Mouse (Mus musculus) frontal cortex, postnatal 25 days (tissue): ENCODE measurements around the gene Tnfrsf23.
"Not testable (repeated sequence)": the region's sequence is repeated elsewhere in the genome, so short reads cannot be mapped to it uniquely, and the experiment has no call there.

Experiments used
- DNase-seq, 2 experiments: peaks; one replicate each; pipeline ENCODE4 v3.0.0; 2022; ENCODE audit warnings: low spot score in 2 of 2

The Tnfrsf23 gene

DNA sequence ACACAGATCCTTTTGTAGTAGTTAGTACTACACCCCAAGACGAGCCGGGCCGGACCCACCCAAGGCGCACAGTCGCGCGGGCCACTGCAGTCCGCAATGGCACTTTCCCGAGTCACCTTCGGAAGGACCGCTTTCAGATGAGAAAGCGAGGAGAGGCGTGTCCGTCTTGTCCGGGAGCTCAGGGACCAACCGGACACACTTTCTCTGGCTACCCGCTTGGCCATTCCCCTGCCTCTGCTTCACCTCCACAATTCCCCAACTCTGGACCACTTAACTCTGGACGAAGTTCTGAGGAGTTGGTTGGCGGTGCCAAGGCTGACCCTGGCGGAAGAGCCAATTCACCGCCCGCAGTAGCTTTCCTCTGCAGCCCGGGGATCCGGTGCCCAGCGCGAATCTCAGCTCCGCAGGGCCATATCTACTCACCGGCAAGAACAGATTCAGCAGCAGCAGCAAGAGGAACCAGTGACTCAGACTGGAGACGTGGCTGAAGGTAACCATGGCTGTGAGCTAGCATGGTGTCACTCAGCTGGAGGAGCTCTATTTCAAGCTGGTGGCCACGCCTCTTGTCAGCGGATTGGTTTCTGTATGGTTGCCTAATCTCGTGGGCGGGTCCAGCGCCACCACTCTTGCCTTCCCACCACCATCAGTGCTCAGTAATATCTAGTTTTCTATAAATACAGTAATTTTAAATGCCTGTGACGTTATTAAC lies at the start of gene Tnfrsf23:
Tnfrsf23 (minus strand) TSS at position 514 of the 709 bp plus-strand sequence.
- DNase-seq, result peak; percentile 32 to 56

DNA sequence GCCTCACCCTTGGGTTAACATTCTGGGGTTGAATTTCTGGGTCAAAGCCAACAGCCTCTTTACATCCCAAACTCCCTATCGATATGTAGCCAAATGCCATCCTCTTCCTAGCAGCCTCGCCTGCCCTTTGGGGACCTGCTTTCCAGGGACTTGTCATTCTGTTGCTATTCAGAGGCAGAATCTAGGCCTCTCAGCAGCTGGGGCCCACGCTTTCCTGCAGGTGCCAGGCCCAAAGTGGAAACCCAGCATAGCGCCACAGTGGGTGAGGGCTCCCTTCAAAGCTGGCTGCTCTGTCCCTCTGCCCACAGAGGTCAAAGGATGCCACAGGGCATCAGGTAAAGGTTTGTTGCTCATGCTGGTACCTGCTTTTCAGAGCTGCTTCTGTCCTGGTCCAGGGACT lies 48.1 kb upstream of the Tnfrsf23 start:
- DNase-seq, result no peak

- no peak for DNase-seq
Measured at GRCm38 (mm10) chr7:143729886-143730285, 44.2 kb upstream of the Tnfrsf23 start.

- DNase-seq, result no peak
Measured at GRCm38 (mm10) chr7:143726396-143726795, 40.7 kb upstream of the Tnfrsf23 start.

DNA sequence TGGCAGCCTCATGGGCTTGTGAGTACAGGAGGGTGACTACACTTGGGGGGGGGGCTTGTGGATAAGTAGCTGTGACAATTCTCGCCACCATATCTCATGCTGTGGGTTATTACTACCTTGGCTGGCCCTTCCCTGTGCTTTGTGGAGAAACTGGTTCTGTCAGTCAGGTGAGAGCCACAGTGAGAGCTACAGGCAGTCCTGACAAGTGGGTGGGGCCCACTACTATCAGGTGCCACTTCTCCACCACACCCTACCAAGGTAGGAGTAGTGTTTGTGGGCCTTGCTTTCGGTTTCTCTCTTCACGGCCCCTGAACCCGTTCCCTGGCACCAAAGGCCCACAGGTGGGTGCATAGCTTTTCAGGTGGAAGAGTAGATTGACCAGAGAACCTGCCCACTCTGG lies 38.2 kb upstream of the Tnfrsf23 start:
- DNase-seq, result no peak

GRCm38 (mm10) chr7:143722646-143723045 lies 37.0 kb upstream of the Tnfrsf23 start:
- DNase-seq, result no peak

DNA sequence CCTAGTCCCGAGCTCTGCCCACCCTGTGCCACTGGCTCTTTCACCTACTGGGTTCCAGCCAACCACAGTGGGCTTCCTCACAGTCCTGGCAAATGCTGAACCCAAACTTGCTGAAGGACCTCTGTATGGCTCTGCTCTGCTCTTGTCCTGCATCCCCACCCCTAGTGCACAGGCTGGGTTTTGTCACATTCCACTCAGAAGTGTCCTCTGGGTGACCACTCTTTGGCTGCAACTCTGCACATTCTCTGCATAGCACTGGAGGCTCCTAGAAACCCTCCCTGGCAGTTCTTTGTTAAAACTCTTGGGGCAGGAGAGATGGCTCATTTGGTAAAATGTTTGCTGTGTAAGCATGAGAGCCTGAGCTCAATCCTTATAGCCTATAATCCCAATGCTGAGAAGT lies 32.1 kb upstream of the Tnfrsf23 start:
- DNase-seq, result no peak

GRCm38 (mm10) chr7:143713421-143713820 lies 27.7 kb upstream of the Tnfrsf23 start:
- no peak for DNase-seq

GRCm38 (mm10) chr7:143712771-143713348 lies 27.2 kb upstream of the Tnfrsf23 start:
- DNase-seq, result no peak

DNA sequence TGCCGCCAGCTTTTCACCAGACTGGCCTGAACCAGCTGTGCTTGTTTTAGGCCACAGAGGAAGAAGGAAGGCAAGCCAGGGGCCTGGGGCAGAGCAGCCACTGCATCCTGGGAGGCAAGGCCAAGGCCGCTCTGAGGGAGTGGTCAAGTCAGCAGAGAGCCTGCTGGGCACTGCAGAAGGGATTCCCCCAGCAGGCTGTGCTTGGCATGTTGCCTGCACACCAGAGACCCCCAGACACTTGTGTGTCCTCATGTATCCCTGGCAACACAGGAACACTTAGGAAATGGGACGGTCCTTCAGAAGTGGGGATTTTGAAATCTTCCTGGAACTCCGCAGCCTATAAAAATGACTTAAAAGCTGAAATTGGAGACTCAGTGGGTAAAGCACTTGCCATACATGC lies 26.4 kb upstream of the Tnfrsf23 start:
- no peak for DNase-seq

DNA sequence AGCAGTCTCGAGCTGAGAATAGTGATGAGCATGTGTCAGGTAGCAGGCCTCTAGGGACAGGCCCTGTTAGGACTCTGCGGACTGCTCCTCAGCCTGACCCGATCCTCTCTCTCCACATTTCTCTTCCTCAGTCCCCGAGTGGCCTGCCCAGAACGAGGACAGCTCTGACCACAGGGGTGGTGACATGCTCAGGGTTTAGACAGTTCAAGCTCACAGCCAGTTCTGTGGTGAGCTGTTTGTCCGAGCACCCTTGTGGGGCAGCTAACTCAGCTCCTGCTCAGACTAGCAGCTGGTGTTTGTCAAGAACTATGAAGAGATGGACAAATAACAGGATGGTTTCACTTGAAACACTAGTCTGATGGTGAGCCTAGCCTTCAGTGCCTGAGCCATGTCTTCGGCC lies 25.7 kb upstream of the Tnfrsf23 start:
- no peak for DNase-seq

DNA sequence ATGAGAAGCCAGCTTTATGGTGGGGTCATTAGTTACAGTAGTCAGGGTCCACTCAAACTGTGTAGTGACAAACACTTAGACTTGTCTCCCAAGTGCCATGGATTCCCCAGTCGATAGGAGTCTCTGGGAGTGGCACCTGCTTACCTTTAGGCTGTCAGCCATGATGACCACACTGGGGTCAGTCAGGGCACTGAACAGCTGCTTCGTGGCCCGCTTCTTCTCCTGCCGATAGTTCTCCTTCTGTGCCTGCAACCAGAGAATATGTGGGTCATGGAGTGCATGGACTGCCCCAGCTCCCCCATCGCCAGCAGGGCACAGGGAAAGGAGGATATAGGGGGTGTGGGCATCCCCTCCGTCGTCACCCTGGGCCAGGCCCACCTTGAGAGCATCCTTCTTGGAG lies 23.7 kb upstream of the Tnfrsf23 start:
- DNase-seq, result no peak

- DNase-seq, result peak; percentile 88 to 94
Measured at GRCm38 (mm10) chr7:143706697-143707438, 21.2 kb upstream of the Tnfrsf23 start.

- no peak for DNase-seq
Measured at GRCm38 (mm10) chr7:143696140-143696539, 10.5 kb upstream of the Tnfrsf23 start.

GRCm38 (mm10) chr7:143694550-143694949 lies 8.9 kb upstream of the Tnfrsf23 start:
- no peak for DNase-seq

DNA sequence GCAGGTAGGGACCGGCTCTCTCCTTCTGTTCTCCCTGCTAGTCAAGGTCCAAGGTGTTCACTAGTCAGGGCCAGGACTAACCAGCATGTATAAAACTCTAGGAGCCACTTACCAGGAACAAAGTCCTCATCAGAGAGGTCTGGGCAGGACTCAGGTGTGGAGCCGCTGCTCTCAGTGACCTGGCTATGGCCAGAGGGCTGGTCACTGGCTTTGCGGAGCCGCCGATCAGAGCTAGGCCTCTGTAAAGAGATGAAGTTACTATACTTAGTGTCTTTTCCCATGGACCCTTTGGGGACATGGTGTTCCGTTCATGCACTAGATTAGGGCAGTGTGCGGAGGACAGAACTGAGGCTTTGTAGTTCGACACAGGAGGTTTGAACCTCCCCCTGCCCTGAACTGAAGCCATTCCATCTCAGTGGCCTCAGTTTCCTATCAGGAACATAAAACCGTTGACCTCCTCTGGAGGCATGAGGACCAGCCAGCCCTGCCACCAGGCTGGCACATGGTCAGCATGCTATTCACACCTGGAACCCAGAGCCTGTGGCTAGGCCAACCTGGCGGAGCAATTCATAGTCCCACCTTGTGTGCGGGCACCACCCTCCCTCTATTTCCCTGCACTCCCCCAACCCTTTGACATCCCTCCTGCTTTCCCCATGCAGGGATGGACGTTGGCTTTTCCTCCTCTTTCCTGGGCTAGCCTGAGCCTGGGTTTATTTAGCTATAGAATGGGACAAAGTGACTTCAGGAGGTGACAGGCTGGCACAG lies 7.3 kb upstream of the Tnfrsf23 start:
- no peak for DNase-seq

DNA sequence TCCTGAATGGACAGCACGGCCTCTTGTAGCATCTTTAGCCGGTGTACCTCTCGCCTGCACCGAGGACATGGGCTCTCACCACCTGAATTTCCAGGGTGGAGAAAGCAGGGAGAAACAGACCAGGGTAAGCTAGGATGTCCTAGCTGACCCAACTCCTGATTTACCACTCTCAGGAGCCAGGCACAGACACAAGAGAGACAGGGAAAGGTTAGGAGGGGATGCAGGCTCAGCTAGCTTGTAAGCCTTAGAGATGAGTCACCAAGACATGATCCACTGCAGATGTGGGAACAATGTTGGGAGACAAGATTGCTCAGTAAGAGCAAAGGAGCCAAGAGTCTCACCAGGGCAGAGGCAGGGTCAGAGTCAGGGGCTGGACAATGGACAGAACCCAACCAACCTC lies 6.2 kb upstream of the Tnfrsf23 start:
- no peak for DNase-seq

GRCm38 (mm10) chr7:143691181-143691580 lies 5.5 kb upstream of the Tnfrsf23 start:
- no peak for DNase-seq

DNA sequence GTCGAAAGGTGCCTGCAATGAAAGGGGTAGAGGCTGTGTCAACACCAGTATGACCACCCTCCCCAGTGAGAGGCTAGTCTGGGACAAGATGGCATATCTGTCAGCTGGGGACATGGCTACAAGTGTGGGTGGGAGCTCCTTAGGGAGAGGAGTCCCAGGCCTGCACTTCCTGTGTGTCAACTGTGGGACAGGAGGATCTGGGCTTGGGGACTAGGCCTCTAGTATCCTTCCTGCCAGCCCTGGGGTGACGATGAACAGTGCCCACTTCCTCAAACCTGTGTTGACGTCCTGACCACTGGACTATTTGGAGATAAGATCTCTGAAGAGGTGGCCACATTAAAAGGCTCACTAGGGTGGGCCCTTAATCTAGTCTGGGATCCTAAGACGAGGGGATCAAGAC lies 4.3 kb upstream of the Tnfrsf23 start:
- DNase-seq, result peak in 1 of 2 experiments; percentile 2

DNA sequence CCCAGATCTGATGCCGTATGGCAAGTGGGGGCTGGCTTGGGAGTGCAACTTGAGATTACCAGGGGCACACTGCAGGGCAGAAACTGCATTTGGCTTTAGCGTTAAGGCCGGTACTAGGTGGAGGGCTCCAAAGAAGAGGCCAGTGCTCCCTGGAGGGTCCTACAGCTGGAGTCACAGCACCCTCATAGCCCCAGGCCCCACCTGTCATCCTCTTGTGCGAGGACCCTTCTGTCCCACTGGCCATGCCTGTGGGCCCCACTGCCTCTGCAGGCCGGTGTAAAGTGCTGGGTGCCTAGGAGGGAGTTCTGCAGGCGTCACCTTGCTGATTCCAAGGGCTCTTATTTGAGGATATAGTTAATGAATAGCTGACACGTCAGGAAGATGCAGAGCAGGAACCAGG lies 3.8 kb upstream of the Tnfrsf23 start:
- peak in 1 of 2 experiments; percentile 2 for DNase-seq

DNA sequence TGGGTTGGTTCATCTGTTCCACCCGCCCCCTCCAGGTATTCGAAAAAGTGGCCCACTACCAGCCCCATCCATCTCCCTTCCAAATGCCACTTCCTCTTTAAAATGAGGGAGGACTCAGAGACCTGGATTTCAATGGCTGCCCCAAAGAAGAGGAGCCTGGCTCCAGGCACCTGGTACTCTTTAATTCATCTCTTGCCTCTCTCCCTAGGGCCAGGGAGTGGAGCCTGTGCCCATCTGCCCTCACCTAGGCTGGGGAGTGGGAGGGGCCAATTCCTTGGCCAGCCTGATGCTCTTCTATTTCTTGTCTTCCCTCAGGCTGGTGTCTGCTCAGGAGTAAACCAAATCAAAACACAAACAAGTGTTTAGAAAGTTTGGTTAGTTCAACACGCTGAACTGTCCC lies 1.0 kb upstream of the Tnfrsf23 start:
- not testable (repeated sequence) for DNase-seq

DNA sequence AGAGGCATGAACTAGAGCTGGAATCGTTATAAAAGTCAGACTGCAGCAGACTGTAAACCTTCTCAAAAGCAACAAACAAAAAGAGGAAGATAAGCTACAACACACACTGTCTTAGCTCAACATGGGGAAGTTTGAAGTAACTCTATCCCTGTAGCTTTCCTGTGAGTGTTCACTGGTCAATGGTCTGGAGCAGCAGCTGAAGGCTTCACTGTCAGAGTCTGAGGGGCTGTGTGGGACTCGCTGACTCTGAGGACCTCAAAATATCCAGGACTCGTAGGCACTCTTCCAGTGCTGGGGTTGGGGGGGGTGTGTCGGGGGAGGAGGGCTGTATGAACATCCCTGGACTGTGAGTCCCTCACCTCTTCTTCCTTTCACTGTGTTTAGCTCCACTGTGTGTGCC lies 519 bp upstream of the Tnfrsf23 start:
- not testable (repeated sequence) for DNase-seq
